Mouse (Mus musculus) embryonic fibroblast, embryonic 13.5 days (primary cell): ENCODE measurements around the gene Fgf10.

Experiments
- CTCF ChIP-seq: IDR thresholded peaks from 2 replicates; pipeline ENCODE4 v1.5.1; 2011; ENCODE audit warnings: mild to moderate bottlenecking, control low read depth, low read length, moderate library complexity, borderline replicate concordance; ENCODE audit not compliant: insufficient read depth
- POLR2A ChIP-seq: IDR thresholded peaks from 2 replicates; pipeline ENCODE4 v1.6.1; 2011; ENCODE audit warnings: low read depth, mild to moderate bottlenecking, control low read depth, low read length, moderate library complexity

DNA sequence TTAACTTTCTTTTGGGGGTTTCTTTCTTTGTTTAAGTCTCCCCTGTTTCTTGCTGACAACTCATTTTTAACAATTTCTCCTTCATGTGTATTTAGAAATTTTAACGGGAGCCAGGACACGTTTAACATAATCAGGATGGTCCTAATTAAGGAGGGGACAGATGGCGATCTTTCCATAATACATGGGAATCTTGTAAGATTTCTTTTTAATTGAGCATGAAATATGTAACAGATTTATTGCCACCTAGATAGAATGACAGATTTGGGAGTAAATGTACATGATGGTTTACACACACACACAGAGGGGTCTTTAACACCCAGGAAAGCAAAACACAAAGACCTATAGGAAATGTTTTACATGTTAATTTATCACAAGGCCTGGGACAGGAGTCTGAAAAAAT, 137.1 kb downstream of the Fgf10 start:
- no peak for TF ChIP-seq CTCF
- no peak for TF ChIP-seq POLR2A
